Mouse (Mus musculus) liver, embryonic 15.5 days (tissue): ENCODE data around the gene Ppp1r12b. TPM values are rescaled to one million over a fixed set of nuclear protein-coding genes. Genes with fewer than 3 reads are reported as not detected.

Source experiments
- ATAC-seq: fragments of 200-750 bp; cut with Nextera tagmentation; 2 replicates; pipeline ENCODE4 v1.8.0; 2017; ENCODE audit warnings: moderate number of reproducible peaks, mild to moderate bottlenecking, moderate library complexity; ENCODE audit not compliant: insufficient read depth
- H3K27ac ChIP-seq: fragments of 300-500 bp; sonication (generic); replicated peaks from 2 replicates; pipeline ENCODE4 v1.5.1; 2015; ENCODE audit warnings: mild to moderate bottlenecking, inconsistent platforms
- H3K27me3 ChIP-seq: fragments of 300-500 bp; sonication (generic); 2 replicates; pipeline ENCODE4 v1.6.1; 2015; ENCODE audit warnings: mild to moderate bottlenecking, inconsistent platforms
- H3K36me3 ChIP-seq: fragments of 300-500 bp; sonication (generic); replicated peaks from 2 replicates; pipeline ENCODE4 v1.6.1; 2015; ENCODE audit warnings: moderate library complexity, mild to moderate bottlenecking, inconsistent platforms
- H3K4me1 ChIP-seq: fragments of 300-500 bp; sonication (generic); replicated peaks from 2 replicates; pipeline ENCODE4 v1.6.1; 2015; ENCODE audit warnings: inconsistent platforms
- H3K4me2 ChIP-seq: fragments of 300-500 bp; sonication (generic); 2 replicates; pipeline ENCODE4 v1.6.1; 2015; ENCODE audit warnings: moderate library complexity, mild to moderate bottlenecking, inconsistent platforms
- H3K4me3 ChIP-seq: fragments of 300-500 bp; sonication (generic); replicated peaks from 2 replicates; pipeline ENCODE4 v1.5.1; 2015; ENCODE audit warnings: mild to moderate bottlenecking, inconsistent platforms
- H3K9ac ChIP-seq: fragments of 300-500 bp; sonication (generic); 2 replicates; pipeline ENCODE4 v1.6.1; 2015; ENCODE audit warnings: moderate library complexity, mild to moderate bottlenecking, inconsistent platforms
- H3K9me3 ChIP-seq: fragments of 300-500 bp; sonication (generic); replicated peaks from 2 replicates; pipeline ENCODE4 v1.6.1; 2016; ENCODE audit warnings: inconsistent platforms
- WGBS: fragments of 180-500 bp; shearing (Covaris S2); methylation state at CpG from one replicate; pipeline ENCODE4 v1.1.7; 2015; ENCODE audit warnings: mixed read lengths; ENCODE audit not compliant: insufficient replicate concordance; 5-methylcytosine and 5-hydroxymethylcytosine counted together
- microRNA-seq: library from miRNA; unstranded; fragments of <30 nt; microRNA quantifications from one replicate; pipeline ENCODE4, GENCODE M21; 2016
- polyA plus RNA-seq: library from polyadenylated mRNA; unstranded; fragments of >200 nt; fragmentation: Nextera tagmentation; extraction: Ambion mirVana; gene quantifications from 2 replicates; pipeline ENCODE4 v1.2.1, GENCODE M21; 2015

The Ppp1r12b gene
- polyA plus RNA-seq, 1 experiment from 2014 or later = 2.5 TPM

- H3K27ac ChIP-seq = no peak overlapping the region
- no peak overlapping the region for H3K9ac ChIP-seq
- no peak overlapping the region for H3K4me3 ChIP-seq
- WGBS = 63% methylated on average over 3 of the region's 3 CpGs
- no peak for ATAC-seq
- peaks cover 76% of the 10 kb centered on the region for H3K27me3 ChIP-seq
- no peaks in the 10 kb centered on the region for H3K9me3 ChIP-seq
- no peaks in the 10 kb centered on the region for H3K36me3 ChIP-seq
- peaks cover 10% of the 10 kb centered on the region for H3K4me1 ChIP-seq
- H3K4me2 ChIP-seq = no peak overlapping the region
Measured at GRCm38 (mm10) chr1:134707516-134707915, 248.2 kb downstream of the Ppp1r12b start.

- ATAC-seq = no peak
- Histone ChIP-seq H3K36me3 (no peaks in the 10 kb centered on the region), H3K27me3 (peaks cover 69% of the 10 kb centered on the region), H3K4me2 (no peak overlapping the region), H3K27ac (no peak overlapping the region), H3K9ac (no peak overlapping the region), H3K9me3 (no peaks in the 10 kb centered on the region), H3K4me3 (no peak overlapping the region), H3K4me1 (peaks cover 10% of the 10 kb centered on the region)
- WGBS = 42% methylated on average over 2 of the region's 2 CpGs
Measured at GRCm38 (mm10) chr1:134706549-134706948, 249.2 kb downstream of the Ppp1r12b start.

Small RNAs within 50 kb of the gene (microRNA-seq; reads per million reads assigned to microRNA genes)
- not detected for gene Gm22232

Other genes starting within 250 kb of the Ppp1r12b start
- 32.5 and 34.0 TPM in 2 replicates for gene Ube2t, start 6.6 kb upstream of the Ppp1r12b start, polyA plus RNA-seq
- gene Lgr6, start 149.3 kb upstream of the Ppp1r12b start, polyA plus RNA-seq = 0.18 and 0.25 TPM in 2 replicates
- gene Ptpn7, start 176.8 kb upstream of the Ppp1r12b start, polyA plus RNA-seq = 10.7 and 10.9 TPM in 2 replicates
- 11.2 and 12.4 TPM in 2 replicates for gene Arl8a, start 190.9 kb upstream of the Ppp1r12b start, polyA plus RNA-seq
- not detected in 2 replicates for gene Gpr37l1, start 211.7 kb upstream of the Ppp1r12b start, polyA plus RNA-seq